Mouse (Mus musculus) cerebellum, adult 2 months (tissue): ENCODE results near the gene Zscan5b. TPM values are rescaled to one million over a fixed set of nuclear protein-coding genes. Genes with fewer than 3 reads are reported as not detected.

ENCODE experiments used
- DNase-seq, 2 experiments: peaks; one replicate each; pipeline ENCODE4 v3.0.0; 2021
- H3K27ac ChIP-seq: fragments of 200-500 bp; 2 replicates; pipeline ENCODE4 v1.5.1; 2012; ENCODE audit warnings: low read length, control low read depth, inconsistent platforms; ENCODE audit not compliant: insufficient read depth
- H3K27me3 ChIP-seq: fragments of 200-500 bp; 2 replicates; pipeline ENCODE4 v1.6.1; 2012; ENCODE audit warnings: inconsistent platforms, mild to moderate bottlenecking, low read length, moderate library complexity; ENCODE audit not compliant: control insufficient read depth, insufficient read depth
- H3K4me1 ChIP-seq: fragments of 200-500 bp; 2 replicates; pipeline ENCODE4 v1.6.1; 2011; ENCODE audit warnings: low read length; ENCODE audit not compliant: control insufficient read depth, insufficient read depth
- H3K4me3 ChIP-seq: fragments of 200-500 bp; replicated peaks from 2 replicates; pipeline ENCODE3; 2011; ENCODE audit warnings: mild to moderate bottlenecking, low read depth, low read length, control low read depth; ENCODE audit not compliant: insufficient read depth
- CTCF ChIP-seq: fragments of 200-500 bp; IDR thresholded peaks from 2 replicates; pipeline ENCODE4 v1.5.1; 2011; ENCODE audit warnings: low read depth, mild to moderate bottlenecking, control low read depth, low read length, moderate library complexity, borderline replicate concordance; ENCODE audit not compliant: insufficient read depth
- POLR2A ChIP-seq: fragments of 200-500 bp; IDR thresholded peaks from 2 replicates; pipeline ENCODE4 v1.6.1; 2011; ENCODE audit warnings: low read length, control low read depth, borderline replicate concordance; ENCODE audit not compliant: insufficient read depth
- WGBS: fragments of 180-500 bp; shearing (Covaris S2); methylation state at CpG from one replicate; pipeline ENCODE4 v1.1.7; 2018; 5-methylcytosine and 5-hydroxymethylcytosine counted together
- polyA plus RNA-seq: library from polyadenylated mRNA; depleted of rRNA; stranded (reverse); fragments of >200 nt; gene quantifications from 2 replicates; pipeline ENCODE4 v1.2.3, GENCODE M21; 2012

Zscan5b gene
- polyA plus RNA-seq, 1 experiment = not detected

GRCm38 (mm10) chr7:6185391-6185790 is 36.7 kb upstream of the Zscan5b start:
- DNase-seq = no peak
- Histone ChIP-seq H3K4me1 (peaks cover 22% of the 10 kb centered on the region), H3K27me3 (no peaks in the 10 kb centered on the region), H3K27ac (0 out of 2 replicates have a peak overlapping the region, but pooled peaks have one; percentile 26), H3K4me3 (no peak overlapping the region)
- 68% methylated on average over 1 of the region's 1 CpGs for WGBS
- TF ChIP-seq CTCF (no peak), POLR2A (no peak)

DNA sequence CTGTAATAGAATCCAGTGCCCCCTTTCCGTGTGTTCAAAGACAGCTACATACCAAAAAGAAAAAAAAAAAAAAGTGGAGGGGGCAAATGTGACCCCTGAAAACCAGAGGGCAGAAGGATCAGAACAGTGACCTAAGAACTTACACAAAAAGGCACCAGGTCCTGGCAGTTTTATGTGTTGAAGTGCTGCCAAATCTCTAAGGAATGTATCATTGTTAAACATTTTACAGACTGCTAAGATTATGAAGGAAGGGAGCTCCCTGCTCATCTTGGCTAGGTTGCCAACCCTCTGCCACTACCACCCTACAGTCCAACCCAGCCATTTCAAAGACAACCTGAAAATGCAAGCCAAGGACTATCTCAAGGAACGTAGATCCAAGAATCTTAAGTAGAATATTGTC is 35.9 kb upstream of the Zscan5b start:
- H3K4me1 ChIP-seq = peaks cover 22% of the 10 kb centered on the region
- H3K27ac ChIP-seq = no peak overlapping the region
- TF ChIP-seq POLR2A (no peak), CTCF (no peak)
- no peak overlapping the region for H3K4me3 ChIP-seq
- DNase-seq = no peak
- 95% methylated on average over 2 of the region's 2 CpGs for WGBS
- no peaks in the 10 kb centered on the region for H3K27me3 ChIP-seq

DNA sequence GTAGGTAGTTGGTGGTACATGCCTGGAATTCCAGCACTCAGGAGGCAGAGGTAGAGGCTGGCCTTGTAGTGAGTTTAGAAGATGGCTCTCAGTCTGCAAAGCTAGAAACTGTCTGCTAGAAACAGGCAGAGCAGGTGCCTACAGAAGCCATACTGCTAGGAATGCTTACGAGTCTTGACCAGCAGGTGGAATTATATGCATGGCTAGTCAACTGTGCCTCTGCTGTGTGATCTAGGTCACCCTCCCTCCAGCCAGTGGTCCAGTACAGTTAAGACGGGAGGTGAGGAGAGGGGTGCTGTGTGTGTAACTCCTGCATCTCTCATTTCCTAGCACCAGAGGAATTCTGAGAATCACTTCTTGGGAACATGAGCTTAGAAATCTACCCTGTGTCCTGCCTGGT is 35.3 kb upstream of the Zscan5b start:
- no peaks in the 10 kb centered on the region for H3K27me3 ChIP-seq
- H3K27ac ChIP-seq = no peak overlapping the region
- WGBS = 11% methylated on average over 2 of the region's 2 CpGs
- H3K4me1 ChIP-seq = peaks cover 22% of the 10 kb centered on the region
- TF ChIP-seq POLR2A (no peak), CTCF (no peak)
- DNase-seq = peak in 1 of 2 experiments; percentile 16
- no peak overlapping the region for H3K4me3 ChIP-seq

- DNase-seq = peak; percentile 50 to 52
- TF ChIP-seq POLR2A (no peak), CTCF (no peak)
- Histone ChIP-seq H3K27ac (no peak overlapping the region), H3K27me3 (no peaks in the 10 kb centered on the region), H3K4me1 (peaks cover 13% of the 10 kb centered on the region), H3K4me3 (no peak overlapping the region)
- WGBS = 40% methylated on average over 45 of the region's 45 CpGs
Observed at GRCm38 (mm10) chr7:6189542-6189941, 32.5 kb upstream of the Zscan5b start.

GRCm38 (mm10) chr7:6191376-6191775 is 30.7 kb upstream of the Zscan5b start:
- DNase-seq = peak; percentile 69 to 82
- H3K4me1 ChIP-seq = peaks cover 6% of the 10 kb centered on the region
- 38% methylated on average over 3 of the region's 3 CpGs for WGBS
- H3K4me3 ChIP-seq = no peak overlapping the region
- H3K27ac ChIP-seq = no peak overlapping the region
- H3K27me3 ChIP-seq = no peaks in the 10 kb centered on the region
- peak; percentile 68 for TF ChIP-seq CTCF
- no peak for TF ChIP-seq POLR2A

- Histone ChIP-seq H3K27me3 (no peaks in the 10 kb centered on the region; the same call in 1 of the 2 replicates), H3K4me1 (no peaks in the 10 kb centered on the region), H3K27ac (no peak overlapping the region), H3K4me3 (no peak overlapping the region)
- no peak for TF ChIP-seq POLR2A
- peak; percentile 95 for TF ChIP-seq CTCF
- DNase-seq = peak; percentile 66 to 69
- WGBS = 18% methylated on average over 5 of the region's 5 CpGs
Observed at GRCm38 (mm10) chr7:6194129-6194528, 27.9 kb upstream of the Zscan5b start.

DNA sequence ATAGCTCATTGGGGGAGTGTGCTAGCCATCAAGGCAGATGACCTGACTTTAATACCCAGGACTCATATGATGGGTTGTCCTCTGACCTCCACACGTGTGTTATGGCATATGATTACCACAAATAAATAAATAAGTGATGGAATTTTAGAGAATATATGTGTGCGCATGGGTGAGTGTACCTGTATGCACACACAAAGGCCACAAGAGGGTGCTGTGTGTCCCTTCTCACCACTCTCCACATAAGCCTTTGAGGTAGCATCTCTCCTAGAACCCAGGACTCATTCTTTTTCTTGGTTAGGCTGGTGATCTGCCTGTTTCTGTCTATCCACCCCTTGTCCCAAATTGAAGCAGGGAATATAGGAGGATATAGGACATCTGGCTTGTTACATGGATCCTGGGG is 26.3 kb upstream of the Zscan5b start:
- H3K4me3 ChIP-seq = no peak overlapping the region
- WGBS = 45% methylated on average over 2 of the region's 2 CpGs
- DNase-seq = no peak
- no peaks in the 10 kb centered on the region for H3K4me1 ChIP-seq
- H3K27me3 ChIP-seq = no peaks in the 10 kb centered on the region; the same call in 1 of the 2 replicates
- no peak for TF ChIP-seq CTCF
- no peak for TF ChIP-seq POLR2A
- H3K27ac ChIP-seq = no peak overlapping the region

DNA sequence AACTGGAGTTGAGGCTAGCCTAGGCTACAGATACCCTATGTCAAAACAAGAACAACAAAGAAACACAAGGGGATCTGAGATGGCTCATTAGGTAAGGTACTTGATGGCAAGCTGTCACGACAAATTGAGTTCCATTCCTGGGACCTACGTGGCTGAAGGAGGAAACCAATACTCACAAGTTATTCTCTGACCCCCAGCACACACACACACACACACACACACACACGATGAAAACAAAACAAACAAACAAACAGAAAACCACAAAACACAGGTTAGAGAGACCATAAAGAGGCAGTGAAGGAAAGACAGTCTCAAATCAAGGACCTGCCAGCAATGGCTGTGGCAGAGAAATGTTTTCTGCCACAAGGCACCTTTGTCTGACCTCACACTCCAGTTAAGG is 25.3 kb upstream of the Zscan5b start, which contains the start of gene Galp:
Galp (plus strand) TSS at position 301 of the 400 bp plus-strand sequence.
- WGBS = 60% methylated on average over 3 of the region's 3 CpGs
- H3K4me1 ChIP-seq = no peaks in the 10 kb centered on the region
- H3K27me3 ChIP-seq = no peaks in the 10 kb centered on the region; the same call in 1 of the 2 replicates
- H3K27ac ChIP-seq = no peak within 1 kb of the TSS
- no peak for DNase-seq
- H3K4me3 ChIP-seq = no peak within 1 kb of the TSS
- TF ChIP-seq CTCF = no peak
- no peak for TF ChIP-seq POLR2A
